Mouse (Mus musculus) heart, adult 2 months (tissue): ENCODE data around the gene Cd6.

Experiments
- CTCF ChIP-seq: fragments of 200-600 bp; IDR thresholded peaks from 2 replicates; pipeline ENCODE4 v1.8.1; 2022; ENCODE audit warnings: antibody characterized with exemption, mild to moderate bottlenecking, moderate library complexity
- EP300 ChIP-seq: fragments of 200-500 bp; IDR thresholded peaks from 2 replicates; pipeline ENCODE4 v1.6.1; 2011; ENCODE audit warnings: low read depth, low read length, control low read depth; ENCODE audit not compliant: insufficient read depth

- no peak for TF ChIP-seq CTCF
- no peak for TF ChIP-seq EP300
Measured at GRCm38 (mm10) chr19:10810176-10810492, 19.7 kb downstream of the Cd6 start.
